Mouse (Mus musculus) forebrain, embryonic 15.5 days (tissue): ENCODE measurements at regions not wholly inside any gene's neighbourhood (a gene's known extent, or its start where the extent isn't known, plus 50 kb on each side); places are given as distances from the start of the nearest gene placed in this dataset.
A peak's percentile ranks its signal among the peaks of the same experiment; 100 is the strongest.

ENCODE experiments used
- ATAC-seq: fragments of 200-750 bp; cut with Nextera tagmentation; replicated peaks from 2 replicates; pipeline ENCODE4 v1.8.0; 2017; ENCODE audit warnings: mild to moderate bottlenecking, moderate TSS enrichment, moderate library complexity
- H3K27ac ChIP-seq: fragments of 300-500 bp; sonication (generic); replicated peaks from 2 replicates; pipeline ENCODE4 v1.5.1; 2015; ENCODE audit warnings: mild to moderate bottlenecking, inconsistent platforms
- H3K27me3 ChIP-seq: fragments of 300-500 bp; sonication (generic); 2 replicates; pipeline ENCODE4 v1.6.1; 2015; ENCODE audit warnings: inconsistent platforms
- H3K36me3 ChIP-seq: fragments of 300-500 bp; sonication (generic); 2 replicates; pipeline ENCODE4 v1.6.1; 2015; ENCODE audit warnings: mild to moderate bottlenecking, inconsistent platforms
- H3K4me1 ChIP-seq: fragments of 300-500 bp; sonication (generic); 2 replicates; pipeline ENCODE4 v1.6.1; 2015; ENCODE audit warnings: inconsistent platforms
- H3K4me2 ChIP-seq: fragments of 300-500 bp; sonication (generic); replicated peaks from 2 replicates; pipeline ENCODE4 v1.6.1; 2015; ENCODE audit warnings: mild to moderate bottlenecking, inconsistent platforms
- H3K4me3 ChIP-seq: fragments of 300-500 bp; sonication (generic); 2 replicates; pipeline ENCODE4 v1.5.1; 2015; ENCODE audit warnings: mild to moderate bottlenecking, inconsistent platforms
- H3K9ac ChIP-seq: fragments of 300-500 bp; sonication (generic); replicated peaks from 2 replicates; pipeline ENCODE4 v1.6.1; 2015; ENCODE audit warnings: mild to moderate bottlenecking, inconsistent platforms
- H3K9me3 ChIP-seq: fragments of 300-500 bp; sonication (generic); 2 replicates; pipeline ENCODE4 v1.6.1; 2016; ENCODE audit warnings: inconsistent platforms
- WGBS: fragments of 180-500 bp; shearing (Covaris S2); methylation state at CpG from one replicate; pipeline ENCODE4 v1.1.7; 2015; ENCODE audit warnings: mixed read lengths; 5-methylcytosine and 5-hydroxymethylcytosine counted together

DNA sequence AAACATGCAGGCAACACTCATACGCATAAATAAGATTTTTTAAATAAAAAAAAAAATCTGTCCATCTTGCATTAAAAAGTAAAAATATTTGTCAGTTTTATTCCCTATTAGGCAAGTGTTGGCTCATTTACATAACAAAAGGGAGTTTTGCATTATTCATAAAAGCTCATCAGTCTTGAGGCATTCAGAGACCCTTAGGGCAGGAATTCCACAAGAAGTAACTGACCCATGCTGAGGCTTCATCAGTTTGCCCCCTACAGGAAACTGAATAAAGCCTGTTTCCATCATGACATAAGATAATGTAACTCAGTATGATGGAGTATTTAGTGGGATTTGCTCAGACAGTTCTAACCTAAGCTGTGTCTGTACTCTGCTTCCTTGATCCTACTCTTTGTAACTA is 81.2 kb upstream of the Mms22l start:
- Histone ChIP-seq H3K27ac (no peak overlapping the region), H3K4me2 (no peak overlapping the region), H3K36me3 (no peaks in the 10 kb centered on the region), H3K4me3 (no peak overlapping the region), H3K4me1 (no peaks in the 10 kb centered on the region), H3K9ac (no peak overlapping the region), H3K27me3 (no peaks in the 10 kb centered on the region), H3K9me3 (no peaks in the 10 kb centered on the region)
- 91% methylated on average over 1 of the region's 1 CpGs for WGBS
- no peak for ATAC-seq

DNA sequence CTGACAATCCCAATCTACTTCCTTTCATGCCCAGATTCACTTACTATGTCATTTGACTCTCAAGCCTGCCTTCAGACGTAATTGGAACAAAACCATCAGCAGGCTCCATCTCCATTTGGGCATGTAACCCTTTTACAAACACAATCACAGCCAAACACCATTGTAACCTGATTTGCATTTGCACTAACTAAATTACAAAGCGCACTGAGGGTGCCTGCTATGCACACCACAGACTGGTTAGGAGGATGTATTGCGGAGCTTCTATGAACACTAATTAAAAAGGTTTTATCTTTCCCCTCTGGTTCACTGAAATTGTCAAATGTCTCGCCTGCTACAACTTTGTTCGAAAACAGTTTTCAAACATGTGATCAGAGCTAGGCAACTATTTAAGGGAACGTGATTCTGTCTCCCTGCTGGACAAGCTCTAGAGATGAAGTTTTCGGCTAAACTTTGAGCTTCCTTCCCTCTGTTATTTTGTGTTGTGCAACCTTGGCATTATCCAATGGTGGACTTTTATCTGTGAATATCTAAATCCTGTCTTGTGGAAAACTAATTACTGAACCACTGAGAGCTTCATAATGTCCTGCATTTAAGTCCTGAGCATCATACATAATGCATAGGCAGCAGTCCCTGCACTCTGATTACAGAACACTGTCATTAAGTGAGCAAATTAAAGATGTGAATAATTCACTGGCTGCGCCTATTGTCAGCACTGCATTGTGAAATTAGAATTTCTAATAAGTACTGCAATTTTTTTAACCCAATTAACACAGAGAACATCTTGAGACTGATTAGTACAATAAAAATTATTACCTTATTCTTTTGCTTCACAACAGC is 66.9 kb upstream of the Mms22l start:
- ATAC-seq: peak; percentile 95
- Histone ChIP-seq H3K27ac (peak overlapping the region; percentile 85), H3K9ac (no peak overlapping the region), H3K4me1 (peaks cover 24% of the 10 kb centered on the region), H3K9me3 (no peaks in the 10 kb centered on the region), H3K36me3 (0 out of 2 replicates have a peak, but pooled peaks cover 4% of the 10 kb centered on the region), H3K4me2 (peak overlapping the region; percentile 29), H3K27me3 (no peaks in the 10 kb centered on the region), H3K4me3 (peak overlapping the region; percentile 31)
- 4% methylated on average over 8 of the region's 8 CpGs for WGBS

DNA sequence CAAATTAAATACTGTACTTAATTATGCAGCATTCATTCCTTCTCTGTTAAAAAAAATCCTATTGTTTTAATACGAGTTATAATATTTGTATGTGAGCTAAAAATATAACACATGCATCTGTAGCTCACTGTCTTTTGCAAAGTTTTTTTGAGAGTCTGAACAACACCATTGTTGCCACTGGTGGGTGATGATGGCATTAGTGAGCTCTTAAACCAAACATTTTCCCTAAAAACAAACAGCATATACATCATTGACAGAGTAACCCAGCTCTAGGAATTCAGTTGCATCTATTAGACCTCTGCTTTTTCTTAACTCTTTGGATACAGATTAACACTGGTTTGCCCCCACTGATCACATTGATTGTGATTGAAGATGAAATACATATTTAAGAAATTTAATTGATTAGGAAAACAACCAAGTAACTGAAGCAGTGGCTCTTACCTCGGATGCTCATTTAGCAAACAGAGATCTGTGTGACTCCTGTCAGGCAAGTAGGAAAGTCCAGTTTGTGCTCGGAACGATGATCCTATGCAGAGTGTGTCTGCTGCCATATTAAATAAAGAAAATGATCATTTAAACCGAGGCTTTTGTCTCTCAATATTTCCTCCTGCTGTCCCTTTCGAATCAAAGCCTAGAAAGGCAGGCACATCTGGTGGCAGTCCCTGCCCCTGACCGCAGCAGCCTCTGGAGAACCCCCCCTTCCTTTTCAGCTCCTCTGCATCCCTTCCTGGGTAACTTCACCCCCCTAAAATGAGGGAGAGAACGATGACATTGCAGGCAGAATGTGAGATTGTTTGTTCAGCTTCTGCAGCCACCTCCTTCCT is 66.1 kb upstream of the Mms22l start:
- H3K9me3 ChIP-seq: no peaks in the 10 kb centered on the region
- ATAC-seq: peak; percentile 49
- no peaks in the 10 kb centered on the region for H3K27me3 ChIP-seq
- 4% methylated on average over 8 of the region's 8 CpGs for WGBS
- peak overlapping the region; percentile 40 for H3K4me2 ChIP-seq
- H3K27ac ChIP-seq: peak overlapping the region; percentile 80
- no peaks in the 10 kb centered on the region for H3K36me3 ChIP-seq
- H3K9ac ChIP-seq: peak overlapping the region; percentile 49
- H3K4me3 ChIP-seq: peak overlapping the region; percentile 41
- H3K4me1 ChIP-seq: peaks cover 24% of the 10 kb centered on the region

DNA sequence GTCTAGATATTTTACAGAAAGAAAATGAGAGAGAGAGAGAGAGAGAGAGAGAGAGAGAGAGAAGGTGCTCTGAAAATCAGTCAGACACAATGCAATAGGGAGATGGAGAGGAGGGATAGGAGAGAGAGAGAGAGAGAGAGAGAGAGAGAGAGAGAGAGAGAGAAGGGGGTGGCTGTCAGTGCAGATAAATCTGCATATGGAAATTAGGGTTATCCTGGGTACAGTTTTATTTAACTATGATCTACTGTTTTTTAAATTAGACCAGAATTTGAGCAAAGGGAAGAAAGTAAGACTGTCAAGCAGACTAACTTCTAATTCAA is 65.5 kb upstream of the Mms22l start:
- Histone ChIP-seq H3K27me3 (no peaks in the 10 kb centered on the region), H3K9me3 (no peaks in the 10 kb centered on the region), H3K27ac (peak overlapping the region; percentile 80), H3K9ac (peak overlapping the region; percentile 49), H3K4me2 (peak overlapping the region; percentile 40), H3K36me3 (no peaks in the 10 kb centered on the region), H3K4me3 (peak overlapping the region; percentile 41), H3K4me1 (peaks cover 24% of the 10 kb centered on the region)
- peak; percentile 17; the same call in 1 of the 2 replicates for ATAC-seq

DNA sequence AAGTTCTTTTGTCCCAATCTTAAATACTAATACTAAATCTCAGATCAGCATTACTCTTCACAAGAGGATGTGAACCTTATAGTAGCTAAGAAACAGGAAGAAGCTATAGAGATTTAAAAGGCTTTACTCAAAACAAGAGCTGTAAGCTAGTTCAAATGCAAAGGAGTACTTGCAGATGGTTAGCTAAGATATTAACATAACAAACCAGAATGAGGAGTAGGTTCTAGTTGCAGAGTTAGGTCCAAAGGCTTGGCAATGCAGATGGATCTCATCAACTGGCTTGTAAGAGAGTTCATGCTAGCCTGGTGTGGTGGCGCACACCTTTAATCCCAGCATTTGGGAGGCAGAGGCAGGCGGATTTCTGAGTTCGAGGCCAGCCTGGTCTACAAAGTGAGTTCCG is 59.0 kb upstream of the Mms22l start:
- WGBS: 95% methylated on average over 4 of the region's 4 CpGs
- H3K4me2 ChIP-seq: no peak overlapping the region
- ATAC-seq: no peak
- H3K27ac ChIP-seq: no peak overlapping the region
- no peak overlapping the region for H3K4me3 ChIP-seq
- no peaks in the 10 kb centered on the region for H3K4me1 ChIP-seq
- no peaks in the 10 kb centered on the region for H3K9me3 ChIP-seq
- H3K36me3 ChIP-seq: no peaks in the 10 kb centered on the region
- H3K9ac ChIP-seq: no peak overlapping the region
- no peaks in the 10 kb centered on the region for H3K27me3 ChIP-seq
